Mouse (Mus musculus) midbrain, embryonic 12.5 days (tissue): Measurements from ENCODE around the gene Pgm2. TPM values are rescaled to one million over a fixed set of nuclear protein-coding genes. Genes with fewer than 3 reads are reported as not detected.

Experiments
- ATAC-seq: fragments of 200-750 bp; cut with Nextera tagmentation; 2 replicates; pipeline ENCODE4 v1.8.0; 2017; ENCODE audit warnings: low read depth, moderate TSS enrichment, moderate library complexity; ENCODE audit not compliant: low FRiP score
- H3K27ac ChIP-seq: fragments of 300-500 bp; sonication (generic); replicated peaks from 2 replicates; pipeline ENCODE4 v1.5.1; 2016; ENCODE audit warnings: mild to moderate bottlenecking
- H3K27me3 ChIP-seq: fragments of 300-500 bp; sonication (generic); 2 replicates; pipeline ENCODE4 v1.6.1; 2016; ENCODE audit warnings: mild to moderate bottlenecking
- H3K36me3 ChIP-seq: fragments of 300-500 bp; sonication (generic); 2 replicates; pipeline ENCODE4 v1.6.1; 2016
- H3K4me1 ChIP-seq: fragments of 300-500 bp; sonication (generic); 2 replicates; pipeline ENCODE4 v1.6.1; 2016
- H3K4me2 ChIP-seq: fragments of 300-500 bp; sonication (generic); replicated peaks from 2 replicates; pipeline ENCODE4 v1.6.1; 2016; ENCODE audit warnings: mild to moderate bottlenecking, moderate library complexity
- H3K4me3 ChIP-seq: fragments of 300-500 bp; sonication (generic); 2 replicates; pipeline ENCODE4 v1.5.1; 2016; ENCODE audit warnings: mild to moderate bottlenecking
- H3K9ac ChIP-seq: fragments of 300-500 bp; sonication (generic); replicated peaks from 2 replicates; pipeline ENCODE4 v1.6.1; 2016; ENCODE audit warnings: mild to moderate bottlenecking, moderate library complexity
- H3K9me3 ChIP-seq: fragments of 300-500 bp; sonication (generic); 2 replicates; pipeline ENCODE4 v1.6.1; 2016; ENCODE audit warnings: mild to moderate bottlenecking
- WGBS: fragments of 180-500 bp; shearing (Covaris S2); methylation state at CpG from one replicate; pipeline ENCODE4 v1.1.7; 2016; 5-methylcytosine and 5-hydroxymethylcytosine counted together
- polyA plus RNA-seq: library from polyadenylated mRNA; unstranded; fragments of >200 nt; fragmentation: Nextera tagmentation; extraction: Ambion mirVana; gene quantifications from 2 replicates; pipeline ENCODE4 v1.2.1, GENCODE M21; 2016

The Pgm2 gene
- polyA plus RNA-seq, 1 experiment from 2014 or later: 25.1 TPM

GRCm38 (mm10) chr5:64078740-64079461 lies 13.8 kb upstream of the Pgm2 start:
- Histone ChIP-seq H3K27ac (no peak overlapping the region), H3K4me3 (no peak overlapping the region), H3K4me1 (0 out of 2 replicates have a peak, but pooled peaks cover 3% of the 10 kb centered on the region), H3K9ac (no peak overlapping the region), H3K4me2 (no peak overlapping the region), H3K36me3 (no peaks in the 10 kb centered on the region), H3K9me3 (no peaks in the 10 kb centered on the region), H3K27me3 (no peaks in the 10 kb centered on the region)
- 77% methylated on average over 7 of the region's 7 CpGs for WGBS
- ATAC-seq: no peak

DNA sequence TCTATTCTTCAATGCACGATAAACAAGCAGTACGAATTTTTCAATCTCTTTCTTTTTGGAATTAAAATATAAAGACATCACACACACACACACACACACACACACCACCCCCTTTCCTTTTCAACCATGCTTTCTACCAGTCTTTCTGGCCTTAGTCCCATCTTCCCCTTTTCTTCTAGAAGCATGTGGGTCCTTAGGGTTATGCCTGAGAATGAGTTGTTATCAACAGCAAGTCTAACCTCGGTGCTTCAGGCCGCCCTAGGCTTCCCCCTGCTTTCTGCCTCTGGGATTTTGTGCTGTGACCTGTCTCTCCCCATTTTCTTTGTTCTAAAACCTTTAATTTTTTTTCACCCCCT lies 13.3 kb upstream of the Pgm2 start:
- H3K4me1 ChIP-seq: 0 out of 2 replicates have a peak, but pooled peaks cover 3% of the 10 kb centered on the region
- no peaks in the 10 kb centered on the region for H3K36me3 ChIP-seq
- no peak overlapping the region for H3K4me3 ChIP-seq
- no peaks in the 10 kb centered on the region for H3K9me3 ChIP-seq
- no peaks in the 10 kb centered on the region for H3K27me3 ChIP-seq
- no peak overlapping the region for H3K27ac ChIP-seq
- H3K4me2 ChIP-seq: no peak overlapping the region
- no peak for ATAC-seq
- H3K9ac ChIP-seq: no peak overlapping the region
- WGBS: 83% methylated on average over 4 of the region's 4 CpGs

DNA sequence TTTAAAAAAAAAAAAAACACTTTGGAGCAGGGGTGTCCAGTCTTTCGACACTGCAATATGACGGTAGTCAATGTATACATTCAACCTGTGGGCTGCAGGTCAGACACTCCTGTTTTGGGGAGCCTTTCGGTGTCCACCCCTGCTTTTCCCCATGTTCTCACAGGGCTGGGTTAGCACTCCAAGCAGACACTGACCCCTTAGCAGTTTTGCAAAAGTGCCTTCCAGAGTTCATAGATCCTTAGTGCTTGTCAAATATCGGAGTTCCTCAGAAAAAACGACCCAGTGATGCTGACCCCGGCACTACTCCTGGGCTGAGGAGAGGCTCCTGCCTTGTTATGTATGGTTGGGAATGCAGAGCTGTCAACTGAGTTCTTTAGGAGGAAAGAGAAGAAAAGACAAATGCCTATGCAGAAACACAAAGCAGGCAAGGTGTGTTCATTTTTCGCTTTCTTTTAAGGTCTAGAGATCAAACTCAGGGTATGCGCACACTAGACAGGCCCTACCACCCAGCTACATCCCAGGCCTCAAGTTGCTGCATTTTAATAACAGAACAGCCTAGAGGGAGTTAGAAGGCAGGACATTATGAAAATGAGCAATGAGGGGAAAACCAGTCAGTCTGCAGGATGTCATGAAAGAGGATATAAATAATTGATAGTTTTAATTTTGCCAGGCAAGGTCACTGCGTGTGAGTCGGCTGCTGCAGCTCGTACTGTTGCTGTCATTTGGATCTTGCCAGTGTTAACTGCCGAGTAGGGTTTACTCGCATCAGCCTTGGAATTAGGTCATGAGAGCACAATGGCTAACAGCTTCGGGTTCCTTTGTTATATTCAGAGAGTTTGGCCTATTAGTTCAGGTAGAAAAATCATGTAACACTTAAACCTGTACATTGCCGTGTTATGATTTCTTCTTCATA lies 9.0 kb upstream of the Pgm2 start:
- H3K4me1 ChIP-seq: 0 out of 2 replicates have a peak, but pooled peaks cover 3% of the 10 kb centered on the region
- H3K36me3 ChIP-seq: no peaks in the 10 kb centered on the region
- WGBS: 87% methylated on average over 15 of the region's 15 CpGs
- H3K4me3 ChIP-seq: no peak overlapping the region
- no peak overlapping the region for H3K4me2 ChIP-seq
- no peak for ATAC-seq
- no peak overlapping the region for H3K27ac ChIP-seq
- no peak overlapping the region for H3K9ac ChIP-seq
- H3K27me3 ChIP-seq: no peaks in the 10 kb centered on the region
- no peaks in the 10 kb centered on the region for H3K9me3 ChIP-seq

- ATAC-seq: no peak
- no peak overlapping the region for H3K4me2 ChIP-seq
- H3K9me3 ChIP-seq: no peaks in the 10 kb centered on the region
- no peak overlapping the region for H3K9ac ChIP-seq
- 95% methylated on average over 9 of the region's 9 CpGs for WGBS
- H3K27me3 ChIP-seq: no peaks in the 10 kb centered on the region
- 0 out of 2 replicates have a peak, but pooled peaks cover 3% of the 10 kb centered on the region for H3K4me1 ChIP-seq
- H3K4me3 ChIP-seq: no peak overlapping the region
- no peak overlapping the region for H3K27ac ChIP-seq
- H3K36me3 ChIP-seq: no peaks in the 10 kb centered on the region
These were observed 7.3 kb upstream of the Pgm2 start for GRCm38 (mm10) chr5:64085405-64085804.

DNA sequence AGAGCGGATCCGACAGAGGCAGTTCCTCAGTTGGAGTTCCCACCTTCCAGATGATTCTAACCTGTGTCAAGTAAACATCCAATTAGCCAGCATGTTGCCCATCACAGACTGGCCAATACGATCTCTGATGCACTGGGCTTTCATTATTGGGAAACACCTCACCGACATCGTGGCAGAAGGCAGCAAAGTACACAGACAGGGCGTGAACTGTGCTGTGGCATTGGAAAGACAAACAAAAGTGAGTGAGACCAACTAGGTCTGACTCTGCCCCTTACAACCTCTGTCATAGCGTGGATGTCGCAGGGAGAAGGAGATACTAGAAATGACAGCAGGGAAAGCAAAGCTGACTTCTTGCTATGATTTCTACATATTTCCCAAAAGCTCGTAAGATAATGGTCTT lies 4.0 kb upstream of the Pgm2 start:
- H3K4me3 ChIP-seq: no peak overlapping the region
- no peak for ATAC-seq
- peaks cover 5% of the 10 kb centered on the region; the same call in 1 of the 2 replicates for H3K4me1 ChIP-seq
- H3K4me2 ChIP-seq: no peak overlapping the region
- no peaks in the 10 kb centered on the region for H3K36me3 ChIP-seq
- no peak overlapping the region for H3K9ac ChIP-seq
- no peak overlapping the region for H3K27ac ChIP-seq
- no peaks in the 10 kb centered on the region for H3K9me3 ChIP-seq
- no peaks in the 10 kb centered on the region for H3K27me3 ChIP-seq
- 83% methylated on average over 9 of the region's 9 CpGs for WGBS

- Histone ChIP-seq H3K9me3 (no peaks in the 10 kb centered on the region), H3K27me3 (peaks cover 13% of the 10 kb centered on the region; the same call in 1 of the 2 replicates), H3K36me3 (peaks cover 4% of the 10 kb centered on the region; the same call in 1 of the 2 replicates), H3K4me3 (peak overlapping the region; percentile 72), H3K4me1 (peaks cover 7% of the 10 kb centered on the region; the same call in 1 of the 2 replicates), H3K27ac (peak overlapping the region; percentile 68), H3K9ac (peak overlapping the region; percentile 80), H3K4me2 (peak overlapping the region; percentile 87)
- ATAC-seq: no peak
- WGBS: 4% methylated on average over 15 of the region's 15 CpGs
These were observed 660 bp downstream of the Pgm2 start for GRCm38 (mm10) chr5:64093349-64093871.

- Histone ChIP-seq H3K27me3 (peaks cover 13% of the 10 kb centered on the region; the same call in 1 of the 2 replicates), H3K4me1 (peaks cover 7% of the 10 kb centered on the region; the same call in 1 of the 2 replicates), H3K27ac (no peak overlapping the region), H3K4me3 (no peak overlapping the region), H3K9me3 (no peaks in the 10 kb centered on the region), H3K36me3 (peaks cover 7% of the 10 kb centered on the region; the same call in 1 of the 2 replicates), H3K9ac (no peak overlapping the region), H3K4me2 (no peak overlapping the region)
- WGBS: 82% methylated on average over 5 of the region's 5 CpGs
- no peak for ATAC-seq
These were observed 2.7 kb downstream of the Pgm2 start for GRCm38 (mm10) chr5:64095342-64095993.

- H3K36me3 ChIP-seq: peaks cover 30% of the 10 kb centered on the region
- 81% methylated on average over 9 of the region's 9 CpGs for WGBS
- H3K4me3 ChIP-seq: no peak overlapping the region
- H3K9ac ChIP-seq: no peak overlapping the region
- H3K4me1 ChIP-seq: no peaks in the 10 kb centered on the region
- H3K9me3 ChIP-seq: no peaks in the 10 kb centered on the region
- no peaks in the 10 kb centered on the region for H3K27me3 ChIP-seq
- H3K27ac ChIP-seq: no peak overlapping the region
- no peak for ATAC-seq
- H3K4me2 ChIP-seq: no peak overlapping the region
These were observed 9.4 kb downstream of the Pgm2 start for GRCm38 (mm10) chr5:64101993-64102716.

DNA sequence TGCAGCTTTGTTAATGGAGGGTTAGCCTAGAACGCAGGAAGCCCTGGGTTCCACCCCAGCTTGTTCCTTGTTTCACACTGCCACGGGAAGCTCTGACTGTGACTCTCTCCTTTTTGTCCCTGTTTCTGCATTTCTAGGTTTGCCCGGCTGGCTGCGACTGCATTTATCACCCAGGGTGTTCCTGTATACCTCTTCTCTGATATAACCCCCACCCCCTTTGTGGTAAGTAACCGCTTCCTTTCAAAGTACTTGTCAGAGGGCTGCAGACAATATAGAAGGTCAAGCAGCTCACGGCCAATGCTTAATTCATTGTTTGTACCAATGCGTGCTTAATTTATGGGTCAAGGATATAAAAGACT lies 9.9 kb downstream of the Pgm2 start:
- 74% methylated on average over 7 of the region's 7 CpGs for WGBS
- Histone ChIP-seq H3K4me2 (no peak overlapping the region), H3K9me3 (no peaks in the 10 kb centered on the region), H3K4me1 (no peaks in the 10 kb centered on the region), H3K27me3 (no peaks in the 10 kb centered on the region), H3K27ac (no peak overlapping the region), H3K36me3 (peaks cover 34% of the 10 kb centered on the region), H3K9ac (no peak overlapping the region), H3K4me3 (no peak overlapping the region)
- ATAC-seq: no peak

DNA sequence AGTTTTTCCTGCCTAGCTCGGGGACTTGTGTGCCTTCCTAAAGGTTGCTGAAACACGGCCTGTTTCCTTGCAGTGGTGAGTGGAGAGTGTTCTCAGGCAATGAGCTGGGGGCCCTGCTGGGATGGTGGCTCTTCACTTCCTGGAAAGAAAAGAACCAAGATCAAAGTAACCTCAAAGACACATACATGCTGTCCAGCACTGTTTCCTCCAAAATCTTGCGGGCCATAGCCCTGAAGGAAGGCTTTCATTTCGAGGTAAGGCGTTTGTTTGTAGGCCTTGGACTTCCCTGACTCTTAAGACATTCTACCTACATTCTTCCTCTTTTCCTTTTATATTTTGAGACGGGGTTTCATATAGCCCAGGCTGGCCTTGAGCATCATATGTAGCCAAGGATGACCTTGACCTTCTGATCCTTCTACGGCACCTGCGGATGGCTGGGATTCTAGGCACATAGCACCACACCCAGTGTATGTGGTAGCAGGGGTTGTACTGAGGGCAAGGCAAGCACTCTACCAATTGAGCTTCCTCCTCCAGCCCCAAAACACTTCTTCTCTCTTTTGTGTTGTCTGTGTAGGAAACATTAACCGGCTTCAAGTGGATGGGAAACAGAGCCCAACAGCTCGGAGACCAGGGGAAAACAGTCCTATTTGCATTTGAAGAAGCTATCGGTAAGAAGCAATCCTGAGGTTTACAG lies 15.0 kb downstream of the Pgm2 start:
- Histone ChIP-seq H3K9ac (no peak overlapping the region), H3K9me3 (no peaks in the 10 kb centered on the region), H3K27ac (no peak overlapping the region), H3K36me3 (peaks cover 50% of the 10 kb centered on the region), H3K4me3 (no peak overlapping the region), H3K4me1 (no peaks in the 10 kb centered on the region), H3K4me2 (no peak overlapping the region), H3K27me3 (no peaks in the 10 kb centered on the region)
- WGBS: 94% methylated on average over 11 of the region's 11 CpGs
- ATAC-seq: no peak

- WGBS: 70% methylated on average over 3 of the region's 3 CpGs
- no peak overlapping the region for H3K27ac ChIP-seq
- no peak for ATAC-seq
- no peaks in the 10 kb centered on the region for H3K27me3 ChIP-seq
- H3K4me3 ChIP-seq: no peak overlapping the region
- peaks cover 55% of the 10 kb centered on the region for H3K36me3 ChIP-seq
- H3K4me2 ChIP-seq: no peak overlapping the region
- no peaks in the 10 kb centered on the region for H3K4me1 ChIP-seq
- no peak overlapping the region for H3K9ac ChIP-seq
- no peaks in the 10 kb centered on the region for H3K9me3 ChIP-seq
These were observed 16.5 kb downstream of the Pgm2 start for GRCm38 (mm10) chr5:64109217-64109616.
